Mouse (Mus musculus) limb, embryonic 11.5 days (tissue): ENCODE data around the gene Cdca3. TPM values are rescaled to one million over a fixed set of nuclear protein-coding genes. Genes with fewer than 3 reads are reported as not detected.

ENCODE experiments used
- ATAC-seq: fragments of 200-750 bp; cut with Nextera tagmentation; 2 replicates; pipeline ENCODE4 v1.8.0; 2017; ENCODE audit warnings: low read depth; ENCODE audit not compliant: insufficient number of reproducible peaks, low FRiP score, low TSS enrichment
- DNase-seq: peaks from one replicate; pipeline ENCODE4 v3.0.0-alpha.2; 2015; ENCODE audit warnings: low spot score
- H3K27ac ChIP-seq: fragments of 300-500 bp; sonication (generic); replicated peaks from 2 replicates; pipeline ENCODE4 v1.5.1; 2014; ENCODE audit warnings: low read depth, mild to moderate bottlenecking, low read length
- H3K27me3 ChIP-seq: fragments of 300-500 bp; sonication (generic); 2 replicates; pipeline ENCODE4 v1.6.1; 2014; ENCODE audit warnings: mild to moderate bottlenecking, low read length, mixed read lengths; ENCODE audit not compliant: control insufficient read depth, insufficient read depth
- H3K36me3 ChIP-seq: fragments of 300-500 bp; sonication (generic); 2 replicates; pipeline ENCODE4 v1.6.1; 2014; ENCODE audit warnings: mild to moderate bottlenecking, low read length, moderate library complexity, mixed read lengths; ENCODE audit not compliant: control insufficient read depth, insufficient read depth
- H3K4me1 ChIP-seq: fragments of 300-500 bp; sonication (generic); 2 replicates; pipeline ENCODE4 v1.6.1; 2014; ENCODE audit warnings: low read length, mixed read lengths; ENCODE audit not compliant: control insufficient read depth, insufficient read depth
- H3K4me2 ChIP-seq: fragments of 300-500 bp; sonication (generic); 2 replicates; pipeline ENCODE4 v1.6.1; 2014; ENCODE audit warnings: low read depth, mild to moderate bottlenecking, moderate library complexity; ENCODE audit not compliant: severe bottlenecking
- H3K4me3 ChIP-seq: fragments of 300-500 bp; sonication (generic); 2 replicates; pipeline ENCODE4 v1.5.1; 2014; ENCODE audit warnings: low read depth, low read length
- H3K9ac ChIP-seq: fragments of 300-500 bp; sonication (generic); 2 replicates; pipeline ENCODE4 v1.6.1; 2014; ENCODE audit warnings: mild to moderate bottlenecking, low read length
- H3K9me3 ChIP-seq: fragments of 300-500 bp; sonication (generic); 2 replicates; pipeline ENCODE4 v1.6.1; 2016; ENCODE audit warnings: low read length; ENCODE audit not compliant: control insufficient read depth
- WGBS: fragments of 180-500 bp; shearing (Covaris S2); extraction: QIAGEN DNeasy Blood & Tissue Kit; methylation state at CpG from one replicate; pipeline ENCODE4 v1.1.7; 2014; 5-methylcytosine and 5-hydroxymethylcytosine counted together
- polyA plus RNA-seq: library from polyadenylated mRNA; unstranded; fragments of >200 nt; fragmentation: Nextera tagmentation; extraction: Ambion mirVana; gene quantifications from 2 replicates; pipeline ENCODE4 v1.2.1, GENCODE M21; 2014

Cdca3 gene
- polyA plus RNA-seq, 1 experiment from 2014 or later = 243 TPM

DNA sequence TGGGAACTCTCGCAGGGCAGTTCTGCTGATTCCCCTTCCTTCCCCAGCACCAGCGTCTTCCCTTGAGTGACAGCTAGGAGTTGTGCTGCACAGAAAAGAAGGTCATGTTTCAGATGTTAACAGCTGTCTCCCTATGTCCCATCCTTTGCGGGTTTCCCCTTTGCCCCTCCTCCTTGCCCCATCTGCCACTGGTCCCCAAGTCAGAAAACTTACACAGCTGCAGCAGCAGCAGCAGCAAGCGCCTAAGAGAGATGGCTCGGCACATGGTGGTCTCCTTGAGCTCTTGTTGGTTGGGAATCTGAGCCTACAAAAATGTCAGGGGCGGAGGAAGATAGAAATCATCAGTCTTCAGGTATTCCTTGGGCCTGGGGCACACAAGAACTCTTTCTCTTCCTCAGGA lies 50.0 kb downstream of the Cdca3 start:
- Histone ChIP-seq H3K4me2 (no peak overlapping the region), H3K27ac (no peak overlapping the region), H3K9ac (no peak overlapping the region), H3K4me1 (no peaks in the 10 kb centered on the region), H3K9me3 (no peaks in the 10 kb centered on the region), H3K27me3 (no peaks in the 10 kb centered on the region), H3K4me3 (no peak overlapping the region), H3K36me3 (no peaks in the 10 kb centered on the region)
- DNase-seq = no peak
- ATAC-seq = no peak
- 59% methylated on average over 6 of the region's 6 CpGs for WGBS

DNA sequence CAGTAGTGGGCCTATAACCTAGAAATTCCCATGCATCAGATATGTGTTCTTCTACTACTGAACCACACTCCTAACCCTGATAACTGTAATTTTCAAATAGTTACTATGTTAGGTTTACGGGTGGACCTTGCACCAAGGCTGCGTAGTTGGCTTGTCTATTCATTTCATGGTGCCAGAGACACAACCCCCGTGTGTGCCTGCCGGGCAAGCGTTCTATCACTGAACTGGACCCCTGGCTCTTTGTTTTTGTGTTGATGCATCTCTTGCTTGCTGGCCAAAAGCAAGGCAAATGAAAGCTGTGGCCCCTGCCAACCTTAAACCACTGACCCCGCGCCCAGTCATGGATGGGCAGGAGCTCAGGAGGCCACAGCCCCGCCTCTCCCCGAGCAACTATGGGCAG lies 52.5 kb downstream of the Cdca3 start:
- WGBS = 92% methylated on average over 9 of the region's 9 CpGs
- H3K36me3 ChIP-seq = no peaks in the 10 kb centered on the region
- no peak overlapping the region for H3K4me3 ChIP-seq
- ATAC-seq (no peak), DNase-seq (no peak)
- no peaks in the 10 kb centered on the region for H3K4me1 ChIP-seq
- H3K4me2 ChIP-seq = no peak overlapping the region
- no peaks in the 10 kb centered on the region for H3K27me3 ChIP-seq
- H3K9me3 ChIP-seq = no peaks in the 10 kb centered on the region
- H3K27ac ChIP-seq = no peak overlapping the region
- no peak overlapping the region for H3K9ac ChIP-seq

Other genes starting within 250 kb of the Cdca3 start
- not detected in 2 replicates for gene C1s2, start 193.5 kb upstream of the Cdca3 start, polyA plus RNA-seq
- gene Lpcat3, start 166.5 kb upstream of the Cdca3 start, polyA plus RNA-seq = 44.1 and 46.1 TPM in 2 replicates
- 244 and 253 TPM in 2 replicates for gene Emg1, start 117.4 kb upstream of the Cdca3 start, polyA plus RNA-seq
- 424 and 427 TPM in 2 replicates for gene Phb2, start 117.2 kb upstream of the Cdca3 start, polyA plus RNA-seq
- 7.8 and 8.7 TPM in 2 replicates for gene Ptpn6, start 90.8 kb upstream of the Cdca3 start, polyA plus RNA-seq
- 491 and 549 TPM in 2 replicates for gene Grcc10, start 88.2 kb upstream of the Cdca3 start, polyA plus RNA-seq
- 0.13 TPM in 1 of 2 replicates, not detected in the other for gene Gm45234, start 73.5 kb upstream of the Cdca3 start, polyA plus RNA-seq
- 13.1 and 14.0 TPM in 2 replicates for gene Atn1, start 73.0 kb upstream of the Cdca3 start, polyA plus RNA-seq
- gene Eno2, start 59.9 kb upstream of the Cdca3 start, polyA plus RNA-seq = 1.8 and 3.0 TPM in 2 replicates
- gene Lrrc23, start 49.8 kb upstream of the Cdca3 start, polyA plus RNA-seq = 0.91 and 1.0 TPM in 2 replicates
- gene Spsb2, start 20.9 kb upstream of the Cdca3 start, polyA plus RNA-seq = 5.3 and 5.5 TPM in 2 replicates
- 724 and 825 TPM in 2 replicates for gene Tpi1, start 15.3 kb upstream of the Cdca3 start, polyA plus RNA-seq
- gene Usp5, start 63 bp upstream of the Cdca3 start, polyA plus RNA-seq = 152 and 153 TPM in 2 replicates
- gene Gnb3, start 10.7 kb downstream of the Cdca3 start, polyA plus RNA-seq = 0.40 and 0.43 TPM in 2 replicates
- 23.1 and 25.4 TPM in 2 replicates for gene P3h3, start 28.2 kb downstream of the Cdca3 start, polyA plus RNA-seq
- gene Gpr162, start 34.4 kb downstream of the Cdca3 start, polyA plus RNA-seq = 0.92 and 0.98 TPM in 2 replicates
- 0.06 TPM in 1 of 2 replicates, not detected in the other for gene Cd4, start 58.7 kb downstream of the Cdca3 start, polyA plus RNA-seq
- 0.88 and 1.4 TPM in 2 replicates for gene Lag3, start 82.2 kb downstream of the Cdca3 start, polyA plus RNA-seq
- 221 and 223 TPM in 2 replicates for gene Ptms, start 90.6 kb downstream of the Cdca3 start, polyA plus RNA-seq
- gene Mlf2, start 101.8 kb downstream of the Cdca3 start, polyA plus RNA-seq = 406 and 414 TPM in 2 replicates
- 126 and 129 TPM in 2 replicates for gene Cops7a, start 136.0 kb downstream of the Cdca3 start, polyA plus RNA-seq
- 2.2 and 2.4 TPM in 2 replicates for gene Pianp, start 167.1 kb downstream of the Cdca3 start, polyA plus RNA-seq
- 11.0 and 12.9 TPM in 2 replicates for gene Zfp384, start 179.6 kb downstream of the Cdca3 start, polyA plus RNA-seq
- 128 and 134 TPM in 2 replicates for gene Ing4, start 210.2 kb downstream of the Cdca3 start, polyA plus RNA-seq
- gene Acrbp, start 220.1 kb downstream of the Cdca3 start, polyA plus RNA-seq = 13.3 and 16.1 TPM in 2 replicates
- gene Lpar5, start 238.4 kb downstream of the Cdca3 start, polyA plus RNA-seq = 0.32 TPM in 1 of 2 replicates, not detected in the other